Mouse (Mus musculus) lung, adult 2 months (tissue): ENCODE data around the gene 1600002K03Rik.

Experiments used
- CTCF ChIP-seq: fragments of 200-500 bp; IDR thresholded peaks from 2 replicates; pipeline ENCODE4 v1.5.1; 2011; ENCODE audit warnings: mild to moderate bottlenecking, low read length, control low read depth; ENCODE audit not compliant: insufficient read depth
- POLR2A ChIP-seq: fragments of 200-500 bp; IDR thresholded peaks from 2 replicates; pipeline ENCODE4 v1.6.1; 2011; ENCODE audit warnings: low read depth, mild to moderate bottlenecking, control low read depth, low read length, borderline replicate concordance; ENCODE audit errors: extremely low read depth

DNA sequence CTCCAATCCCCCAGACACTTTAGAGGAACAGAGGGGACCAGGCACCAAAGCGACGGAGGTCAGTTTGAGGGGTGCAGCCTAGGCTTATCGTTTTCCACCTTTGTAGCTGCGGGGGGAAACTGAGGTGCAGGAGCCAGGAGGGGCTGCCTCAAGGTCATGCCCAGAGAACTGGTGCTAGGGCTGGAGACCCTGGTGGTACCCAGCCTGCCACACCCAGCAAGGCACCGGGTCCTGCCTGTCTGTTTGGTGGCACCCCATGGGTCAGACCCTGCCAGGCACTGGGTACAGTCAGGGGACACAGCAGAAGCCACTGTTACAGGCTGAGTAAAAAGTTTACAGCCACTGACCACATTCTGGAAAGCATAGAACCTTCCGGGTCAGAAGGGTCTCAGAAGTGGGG is 7.5 kb downstream of the 1600002K03Rik start:
- TF ChIP-seq CTCF (no peak), POLR2A (no peak)
